Mouse (Mus musculus) lung, postnatal 25 days (tissue): ENCODE measurements at regions not wholly inside any gene's neighbourhood (a gene's known extent, or its start where the extent isn't known, plus 50 kb on each side); places are given as distances from the start of the nearest gene placed in this dataset.
A peak's percentile ranks its signal among the peaks of the same experiment; 100 is the strongest.

Experiments used
- DNase-seq: peaks from one replicate; pipeline ENCODE4 v3.0.0; 2022; ENCODE audit warnings: low spot score

GRCm38 (mm10) chr9:68072624-68073023, 232.4 kb downstream of the Vps13c start:
- DNase-seq: no peak

- no peak for DNase-seq
Measured at GRCm38 (mm10) chr9:68077329-68077728, 237.1 kb downstream of the Vps13c start.

DNA sequence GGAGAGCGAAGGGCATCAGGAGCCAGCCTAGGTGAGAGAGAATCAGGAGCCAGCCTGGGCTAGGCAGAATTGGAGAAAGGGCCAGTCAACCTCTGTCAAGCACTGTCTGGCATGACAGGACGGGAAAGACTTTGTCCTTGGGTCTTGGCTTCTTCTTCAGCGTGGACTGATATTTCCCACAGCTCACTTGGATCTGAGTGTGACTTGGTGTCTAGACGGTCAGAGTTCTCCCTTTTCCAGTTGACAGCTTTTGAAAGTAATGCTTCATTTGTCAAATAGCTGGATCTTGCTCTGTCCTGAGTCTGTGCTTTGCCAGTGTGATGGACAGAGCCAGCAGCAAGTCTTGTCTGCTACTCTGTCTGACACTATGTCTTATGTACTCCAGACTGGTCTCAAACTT, 243.1 kb downstream of the Vps13c start:
- no peak for DNase-seq

GRCm38 (mm10) chr9:68084966-68085365, 244.8 kb downstream of the Vps13c start:
- no peak for DNase-seq

- no peak for DNase-seq
Measured at GRCm38 (mm10) chr9:68094561-68094960, 254.4 kb downstream of the Vps13c start.

- DNase-seq: no peak
Measured at GRCm38 (mm10) chr9:68109841-68110240, 269.6 kb downstream of the Vps13c start.

DNA sequence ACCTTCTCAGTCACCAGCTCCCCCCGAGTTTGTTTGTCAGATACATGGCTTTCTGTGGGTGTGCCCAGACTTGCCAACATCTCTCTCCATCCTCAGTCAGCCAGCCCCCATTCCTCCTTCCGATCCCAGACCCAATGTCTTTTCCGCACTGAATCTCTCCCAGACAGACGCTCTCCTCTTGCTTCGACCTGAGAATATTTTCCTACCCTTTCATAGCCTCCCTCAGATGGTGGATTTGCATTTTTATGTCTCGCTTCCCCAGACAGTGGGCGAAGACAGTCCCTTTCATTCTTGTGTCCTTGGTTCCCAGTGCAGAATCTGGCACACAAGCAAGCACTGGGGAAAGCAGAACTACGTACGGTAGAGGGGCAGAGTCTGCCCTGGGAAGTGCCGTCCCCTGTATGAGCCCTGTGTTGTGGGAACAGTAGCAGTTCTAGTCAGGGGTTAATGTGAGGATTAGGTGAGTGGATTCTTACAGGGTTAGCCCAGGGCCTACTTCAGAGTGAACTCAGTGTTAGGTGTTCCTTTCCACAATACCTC, 275.0 kb downstream of the Vps13c start:
- DNase-seq: no peak

GRCm38 (mm10) chr9:68116221-68116741, 276.1 kb downstream of the Vps13c start:
- DNase-seq: peak; percentile 5

DNA sequence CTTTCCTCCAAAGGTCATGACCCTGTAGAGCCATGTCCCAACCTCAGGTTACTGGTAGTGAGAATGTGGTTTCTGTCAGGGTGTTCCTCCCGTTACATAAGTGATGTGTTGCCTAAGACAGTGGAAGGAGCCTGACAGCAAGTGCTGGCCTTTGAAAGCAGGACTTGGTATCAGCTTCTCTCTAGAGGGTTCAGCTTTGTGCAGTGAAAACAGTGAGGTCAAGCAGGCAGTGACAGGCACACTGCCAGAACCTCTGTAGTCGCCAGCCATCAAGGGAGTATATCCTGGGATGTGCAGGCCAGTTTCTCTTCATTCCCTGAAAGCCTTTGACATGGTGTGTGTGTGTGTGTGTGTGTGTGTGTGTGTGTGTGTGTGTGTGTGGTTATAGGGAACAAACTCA, 278.1 kb downstream of the Vps13c start:
- peak; percentile 12 for DNase-seq

DNA sequence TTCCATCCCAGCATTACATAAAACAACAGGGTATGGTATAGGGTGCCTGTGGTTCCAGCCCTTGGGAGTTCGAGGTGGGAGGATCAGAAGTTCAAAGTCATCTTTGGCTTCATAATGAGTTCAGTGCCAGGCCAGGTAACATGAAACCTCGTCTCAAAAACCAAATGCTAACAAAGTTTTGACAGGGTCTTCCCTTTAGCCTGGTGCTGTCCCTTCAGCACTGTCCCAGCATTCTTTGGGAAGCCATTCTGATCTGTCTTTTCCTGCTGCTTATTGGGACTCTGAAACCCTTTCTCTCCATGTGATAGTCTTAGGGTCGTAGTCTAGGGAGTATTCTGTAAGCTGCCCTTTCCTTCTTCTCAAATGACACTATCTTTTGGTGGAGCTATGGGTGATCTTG, 282.1 kb downstream of the Vps13c start:
- DNase-seq: no peak

DNA sequence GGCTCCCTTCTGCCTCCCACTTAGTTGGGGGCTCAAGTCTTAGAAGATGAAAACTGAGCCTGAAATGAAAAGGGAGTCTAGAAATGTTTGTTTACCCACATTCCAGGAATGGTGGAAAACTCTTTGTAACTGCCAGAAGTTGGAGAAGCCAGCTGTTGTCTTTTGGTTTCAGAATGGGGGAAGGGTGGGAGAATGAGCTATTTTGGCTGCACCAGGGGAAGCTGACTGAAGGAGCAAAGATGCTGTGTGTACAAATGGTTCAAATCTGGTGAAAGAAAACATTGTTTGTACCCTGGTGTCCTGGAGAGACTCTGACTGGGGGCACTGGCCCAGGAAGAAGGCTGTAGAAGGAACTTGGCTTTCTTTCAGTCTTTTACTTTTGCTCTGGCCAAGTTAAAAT, 291.1 kb downstream of the Vps13c start:
- peak; percentile 48 for DNase-seq

DNA sequence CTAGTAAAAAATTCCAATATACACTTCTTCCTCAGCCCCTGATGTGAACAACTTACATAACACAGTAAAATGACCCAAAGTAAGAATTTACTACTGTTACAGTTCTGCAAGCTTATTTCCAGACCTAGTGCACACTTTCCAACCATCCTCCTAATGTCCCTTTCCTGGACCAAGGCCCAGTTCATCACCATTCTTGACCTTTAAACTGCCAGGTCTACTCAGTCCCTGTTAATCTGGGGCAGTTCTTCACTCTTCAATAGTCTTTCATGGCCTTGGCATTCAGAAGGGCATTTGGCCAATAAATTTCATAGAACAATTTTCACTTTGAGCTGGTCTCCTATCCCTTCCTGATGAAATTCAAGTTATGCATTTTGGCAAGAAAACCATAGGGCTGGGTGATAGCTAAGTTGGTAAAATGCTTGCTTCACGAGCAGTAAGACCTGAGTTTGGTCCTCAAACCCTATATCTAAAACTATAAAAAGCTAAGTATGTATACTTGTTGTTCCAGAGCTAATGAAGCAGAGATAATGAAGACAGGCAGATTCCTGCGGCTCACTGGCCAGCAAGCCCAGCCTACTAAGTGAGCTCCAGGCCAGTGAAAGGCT, 295.4 kb downstream of the Vps13c start:
- DNase-seq: no peak

GRCm38 (mm10) chr9:68162813-68163570, 322.8 kb downstream of the Vps13c start:
- DNase-seq: peak; percentile 5

DNA sequence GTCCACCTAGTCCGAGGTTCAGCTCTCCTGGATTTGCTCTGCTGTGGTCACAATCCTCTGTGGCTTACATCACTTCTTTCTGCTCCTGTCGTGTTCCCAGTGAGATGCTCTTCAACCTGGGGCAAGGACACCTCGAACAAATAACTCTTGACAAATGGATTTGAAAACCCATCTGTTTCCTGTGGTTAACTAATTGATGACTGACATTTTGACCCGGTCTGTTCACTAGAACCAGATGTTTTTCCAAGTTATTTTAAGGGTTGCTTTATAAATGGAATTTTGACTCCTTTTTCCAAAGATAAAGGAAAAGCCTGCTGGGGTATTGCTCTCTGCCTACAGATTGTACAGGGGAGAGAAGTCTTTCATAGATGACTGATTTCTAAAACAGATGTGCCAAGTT, 326.4 kb downstream of the Vps13c start:
- DNase-seq: no peak

- no peak for DNase-seq
Measured at GRCm38 (mm10) chr9:68188921-68189320, 348.7 kb downstream of the Vps13c start.

GRCm38 (mm10) chr9:68199831-68200230, 359.6 kb downstream of the Vps13c start:
- DNase-seq: no peak

GRCm38 (mm10) chr9:68201031-68201430, 360.8 kb downstream of the Vps13c start:
- DNase-seq: no peak

GRCm38 (mm10) chr9:68225694-68226093, 385.5 kb downstream of the Vps13c start:
- peak; percentile 0 for DNase-seq

- DNase-seq: no peak
Measured at GRCm38 (mm10) chr9:68231131-68231530, 390.9 kb downstream of the Vps13c start.

DNA sequence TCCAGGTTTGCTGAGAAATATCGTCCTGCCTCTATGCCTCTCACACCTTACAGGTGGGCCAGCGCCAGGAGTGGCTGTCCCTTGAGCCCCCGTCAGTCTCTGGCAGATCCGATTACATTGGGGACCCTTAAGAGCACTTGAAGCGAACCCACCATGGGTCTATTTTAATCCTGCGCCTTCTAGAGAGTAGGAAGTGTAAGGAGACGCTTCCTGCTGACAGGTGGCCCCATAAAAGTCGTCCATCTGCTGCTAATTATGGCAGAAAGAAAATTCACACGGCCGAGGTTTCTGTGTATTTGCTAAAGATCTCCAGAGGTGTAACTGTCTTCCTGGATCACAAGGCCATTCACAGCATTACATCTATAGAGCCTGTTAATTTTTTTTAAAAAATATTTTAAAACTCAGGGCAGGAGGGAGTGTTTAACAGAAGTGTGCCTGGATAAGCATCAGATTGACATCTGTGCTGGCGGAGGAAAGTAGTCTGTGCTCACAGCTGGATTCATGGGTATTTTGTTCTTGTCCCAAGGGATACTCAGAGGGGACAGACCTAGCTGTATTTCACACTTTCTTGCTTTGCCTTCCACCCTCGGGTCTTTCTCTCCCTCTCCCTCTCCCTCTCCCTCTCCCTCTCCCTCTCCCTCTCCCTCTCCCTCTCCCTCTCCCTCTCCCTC, 394.9 kb downstream of the Vps13c start:
- no peak for DNase-seq

GRCm38 (mm10) chr9:68239121-68239520, 398.9 kb downstream of the Vps13c start:
- no peak for DNase-seq

- DNase-seq: no peak
Measured at GRCm38 (mm10) chr9:68239551-68239950, 399.4 kb downstream of the Vps13c start.

DNA sequence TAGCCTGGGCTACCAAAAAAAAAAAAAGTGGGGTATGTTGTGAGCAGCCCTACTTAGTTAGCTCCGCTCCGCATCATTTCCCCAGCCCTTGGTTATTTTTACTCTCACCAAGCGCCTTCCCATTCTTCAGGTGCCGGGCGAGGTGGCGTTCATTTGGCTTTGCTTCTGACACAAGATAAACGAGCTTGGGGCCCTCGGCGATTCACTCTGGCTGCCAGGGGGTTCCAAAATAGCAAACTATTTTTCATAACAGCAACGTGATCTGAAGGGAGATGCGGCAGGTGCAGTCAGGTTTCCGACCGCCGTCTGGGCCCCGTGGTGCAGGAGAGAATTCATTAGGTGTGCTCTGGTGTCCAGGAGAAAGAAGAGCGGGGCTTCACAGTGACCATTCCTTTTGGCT, 403.6 kb upstream of the Rora start:
- no peak for DNase-seq
